Mouse (Mus musculus) liver, adult (tissue): Measurements from ENCODE around the gene Plcl1.

Source experiments
- GATA4 ChIP-seq: IDR thresholded peaks from 2 replicates; pipeline ENCODE4 v1.6.1; 2014; ENCODE audit warnings: mild to moderate bottlenecking, low read length; ENCODE audit not compliant: insufficient replicate concordance

The Plcl1 gene

DNA sequence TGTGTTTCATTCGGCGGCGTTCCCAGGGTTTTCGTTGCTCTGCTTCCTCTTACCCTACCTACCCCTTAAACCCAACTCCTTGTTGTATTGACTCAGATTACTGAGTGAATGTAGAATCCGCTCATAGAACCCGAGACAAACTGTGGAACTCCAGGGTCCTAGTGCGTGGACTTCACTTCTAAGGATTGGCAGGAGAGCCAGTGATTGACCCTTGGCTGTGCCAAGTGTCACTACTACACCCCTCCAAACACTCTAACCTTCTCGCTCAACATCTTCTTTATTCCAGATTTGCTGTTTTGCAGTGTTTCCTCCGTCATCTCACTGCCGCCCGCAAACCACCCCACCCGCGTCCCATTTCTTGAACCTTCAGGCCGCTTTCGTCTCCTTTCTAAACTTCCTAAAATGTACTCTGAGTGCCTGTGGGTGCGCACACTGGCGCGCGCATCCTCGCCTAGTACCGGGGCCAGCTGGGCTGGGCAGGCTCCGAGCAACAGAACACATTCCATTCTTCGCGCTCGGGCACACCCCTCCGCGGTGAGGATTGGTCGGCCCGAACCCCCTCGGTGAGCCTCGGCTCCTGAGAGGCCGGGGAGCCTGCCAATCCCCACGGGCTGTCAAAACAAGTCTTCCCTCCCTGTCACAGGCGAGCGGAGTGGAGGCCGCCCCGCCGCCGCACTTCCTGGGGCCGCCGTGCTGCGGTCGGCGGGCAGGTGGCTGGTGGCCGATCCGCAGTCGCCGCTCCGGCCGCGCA is at the start of gene Plcl1:
Gene Plcl1 (plus strand): TSS at position 650 of the 751 bp plus-strand sequence.
- no peak for TF ChIP-seq GATA4

DNA sequence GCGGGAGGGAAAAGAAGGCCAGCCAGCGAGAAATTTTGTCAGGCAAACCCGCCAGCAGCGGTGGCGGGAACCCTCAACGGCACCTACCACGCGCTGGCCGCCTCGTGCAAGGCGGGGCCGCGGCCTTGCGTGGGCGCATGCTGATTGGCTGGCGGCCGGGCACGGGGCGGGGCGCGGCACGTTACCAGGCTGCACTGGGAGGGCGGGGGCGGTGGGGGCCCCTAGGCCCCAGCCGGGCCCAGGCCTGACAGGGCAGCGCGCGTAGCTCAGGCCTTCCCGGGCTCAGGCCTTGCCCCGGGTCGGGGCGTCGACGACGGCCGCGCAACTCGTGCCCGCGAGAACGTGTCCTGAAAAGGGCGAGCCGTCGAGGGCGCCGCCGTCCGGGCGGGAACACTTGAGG is 43.1 kb upstream of the Plcl1 start:
- TF ChIP-seq GATA4, result no peak

DNA sequence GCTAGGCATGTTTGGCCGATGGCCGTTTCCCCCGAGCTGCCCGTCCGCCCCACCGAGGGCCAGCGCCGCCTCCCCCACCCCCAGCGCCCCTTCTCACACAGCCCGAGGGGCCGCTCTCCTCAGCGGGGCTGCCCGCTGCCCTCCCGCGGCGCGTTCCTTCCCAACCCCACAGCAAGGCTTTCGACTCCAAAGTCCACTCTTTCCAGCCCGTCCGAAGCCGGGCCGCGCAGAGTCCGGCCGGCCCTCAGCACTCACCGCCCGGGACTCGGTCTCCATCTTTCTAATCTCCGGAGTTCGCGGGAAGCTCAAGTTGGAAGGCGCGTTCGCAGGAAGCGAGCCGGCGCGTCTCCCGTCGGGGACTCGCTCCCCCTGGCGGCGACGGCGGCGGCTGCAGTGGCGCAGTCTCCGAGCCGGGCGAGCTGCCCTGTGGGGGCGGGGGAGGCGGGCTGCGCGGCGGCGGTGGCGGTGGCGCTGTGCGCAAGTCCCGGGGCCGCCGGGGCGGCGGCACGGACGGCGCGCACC is 42.6 kb upstream of the Plcl1 start, which contains the start of gene Boll:
Gene Boll (minus strand): TSS at position 426 of the 522 bp plus-strand sequence.
- TF ChIP-seq GATA4, result no peak

DNA sequence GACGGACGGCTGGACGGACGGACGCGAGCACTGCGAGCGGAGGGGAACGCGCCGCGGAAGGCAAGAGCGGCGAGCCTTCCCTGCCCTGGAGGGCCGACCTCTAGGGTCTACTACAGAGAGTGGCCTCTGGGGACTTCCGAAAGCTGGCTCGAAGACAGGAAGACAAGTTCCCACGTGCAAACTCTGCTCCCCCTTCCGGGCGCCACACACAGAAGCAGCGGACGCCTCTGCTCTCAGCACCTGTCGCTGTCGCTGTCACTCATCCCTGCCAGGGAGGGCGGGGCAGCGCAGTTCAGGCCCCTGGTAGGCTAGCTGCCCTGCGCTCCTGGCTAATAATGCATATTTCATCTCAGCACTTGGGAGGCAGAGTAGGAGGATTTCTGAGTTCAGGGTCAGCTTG is 42.1 kb upstream of the Plcl1 start:
- TF ChIP-seq GATA4, result no peak

DNA sequence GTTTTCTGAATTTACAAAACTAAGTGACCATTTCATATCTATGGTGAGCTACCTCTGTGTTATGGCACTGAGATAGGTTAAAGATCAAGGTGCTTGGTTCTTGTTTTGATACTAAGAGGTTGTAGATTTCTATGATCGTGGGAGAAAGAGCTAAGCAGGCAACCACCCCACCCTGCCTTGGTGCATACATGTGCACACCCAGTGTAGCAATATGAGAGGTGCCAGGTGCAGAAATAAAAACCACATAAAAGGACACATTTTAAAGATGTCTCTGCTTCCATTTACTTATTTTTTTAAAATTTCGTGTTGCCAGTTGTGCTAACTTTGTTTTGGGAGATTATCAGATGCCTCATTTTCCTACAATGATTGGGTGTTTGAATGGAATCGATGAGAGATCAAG is 33.1 kb upstream of the Plcl1 start:
- no peak for TF ChIP-seq GATA4

DNA sequence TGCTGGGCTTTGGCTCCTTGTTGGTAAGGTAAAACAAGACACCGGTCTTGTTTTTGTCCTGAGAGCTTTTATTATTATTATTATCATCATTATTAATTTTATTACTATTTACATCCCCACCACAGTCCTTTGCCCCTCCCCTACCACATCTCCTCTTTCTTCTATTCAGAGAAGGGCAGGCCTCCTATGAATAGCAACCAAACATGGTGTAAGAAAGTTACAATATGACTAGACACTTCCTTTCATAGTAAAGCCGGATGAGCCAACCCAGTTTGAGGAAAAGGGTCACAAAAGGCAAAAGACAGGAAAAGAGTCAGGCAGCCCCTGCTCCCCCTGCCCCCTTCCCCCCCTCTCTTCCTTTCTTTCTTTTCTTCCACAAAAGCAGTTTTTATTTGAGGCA is 25.2 kb upstream of the Plcl1 start:
- no peak for TF ChIP-seq GATA4

DNA sequence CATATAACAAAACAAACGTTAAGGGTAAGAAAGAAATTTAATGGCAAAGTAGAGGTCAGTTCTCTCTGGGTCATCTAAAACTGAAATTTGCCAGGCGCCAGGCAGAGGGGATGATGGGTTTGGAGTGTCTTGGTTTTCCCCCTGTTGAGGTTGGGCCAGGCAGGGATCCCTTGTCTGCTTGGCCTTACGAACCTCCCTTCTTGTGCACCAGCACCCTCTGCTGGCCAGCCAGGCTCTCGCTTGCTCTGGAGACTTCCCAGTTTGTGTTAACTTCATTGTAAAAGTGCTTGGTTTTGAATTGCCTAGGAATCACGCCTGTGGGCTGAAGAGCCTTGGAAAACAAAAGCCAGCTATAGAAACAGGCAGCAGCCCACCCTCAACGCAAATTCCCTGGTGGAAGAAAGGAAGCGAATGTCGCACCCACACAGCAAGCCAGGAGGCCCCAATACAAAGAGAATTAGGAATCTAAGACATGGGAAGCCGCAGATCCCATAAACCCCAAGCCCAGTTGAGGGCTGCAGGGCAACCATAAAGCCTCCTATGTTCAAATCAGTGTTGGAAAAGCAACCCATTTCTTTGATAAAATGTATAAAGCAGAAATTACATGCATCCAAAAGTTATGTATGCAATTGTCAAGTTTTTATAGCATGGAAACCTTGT is 22.5 kb upstream of the Plcl1 start:
- TF ChIP-seq GATA4, result no peak

DNA sequence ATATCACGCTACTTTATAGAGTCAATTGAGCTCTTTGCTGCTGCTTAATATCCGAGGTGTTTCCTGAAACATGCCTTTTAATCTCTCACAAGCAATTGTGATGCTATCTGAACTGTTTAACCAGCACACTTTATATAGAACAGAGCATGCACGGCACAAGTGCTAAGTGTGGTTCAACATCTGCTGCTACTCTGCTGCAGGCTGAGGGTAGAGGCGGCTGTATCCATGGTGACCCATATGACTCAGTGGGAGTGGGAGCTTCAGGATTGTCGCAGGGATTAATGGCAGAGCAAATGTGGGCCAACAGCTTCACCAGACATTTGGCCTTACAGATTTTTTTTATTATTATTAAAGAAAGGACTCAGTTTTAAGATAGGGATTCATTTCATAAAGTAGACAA is 5.8 kb upstream of the Plcl1 start:
- TF ChIP-seq GATA4, result no peak

DNA sequence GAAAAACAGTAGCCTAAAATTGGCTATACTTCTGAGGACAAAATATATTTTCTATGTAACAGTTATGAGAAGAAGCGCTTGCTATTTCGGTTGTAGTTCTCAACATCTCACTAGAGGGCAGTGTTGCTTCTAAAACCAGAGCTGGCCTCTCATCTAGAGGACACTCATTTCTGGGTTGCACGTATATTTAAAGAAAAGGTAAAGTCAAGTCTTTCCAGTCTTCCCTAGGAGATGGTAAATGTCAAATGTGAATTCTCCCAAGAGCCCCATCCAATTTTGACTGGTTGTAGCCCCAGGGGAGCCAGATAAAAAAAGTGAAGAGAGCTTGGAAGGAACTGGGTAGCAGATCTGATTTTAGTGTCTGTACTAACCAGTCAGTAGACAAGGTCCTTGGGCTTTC is 1.3 kb upstream of the Plcl1 start:
- no peak for TF ChIP-seq GATA4

DNA sequence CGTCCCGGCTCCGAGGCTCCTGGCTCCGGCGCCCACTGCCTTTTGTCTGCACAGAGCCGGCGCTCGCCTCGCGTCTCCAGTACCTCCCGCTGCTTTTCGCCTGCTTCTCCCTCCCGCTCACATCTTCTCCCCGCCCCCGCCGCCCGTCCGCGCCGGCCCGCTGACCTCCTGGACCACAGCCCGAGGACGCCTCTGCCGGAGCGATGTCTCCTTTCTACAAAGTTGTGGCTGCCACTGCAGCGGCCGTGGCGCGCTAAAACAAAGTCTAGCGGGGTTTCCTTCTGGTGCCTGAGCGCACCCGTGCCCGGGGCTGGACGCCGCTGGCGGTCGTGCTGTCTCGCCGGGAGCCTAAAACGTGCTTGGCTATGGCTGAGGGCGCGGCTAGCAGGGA is 297 bp downstream of the Plcl1 start:
- TF ChIP-seq GATA4, result no peak

DNA sequence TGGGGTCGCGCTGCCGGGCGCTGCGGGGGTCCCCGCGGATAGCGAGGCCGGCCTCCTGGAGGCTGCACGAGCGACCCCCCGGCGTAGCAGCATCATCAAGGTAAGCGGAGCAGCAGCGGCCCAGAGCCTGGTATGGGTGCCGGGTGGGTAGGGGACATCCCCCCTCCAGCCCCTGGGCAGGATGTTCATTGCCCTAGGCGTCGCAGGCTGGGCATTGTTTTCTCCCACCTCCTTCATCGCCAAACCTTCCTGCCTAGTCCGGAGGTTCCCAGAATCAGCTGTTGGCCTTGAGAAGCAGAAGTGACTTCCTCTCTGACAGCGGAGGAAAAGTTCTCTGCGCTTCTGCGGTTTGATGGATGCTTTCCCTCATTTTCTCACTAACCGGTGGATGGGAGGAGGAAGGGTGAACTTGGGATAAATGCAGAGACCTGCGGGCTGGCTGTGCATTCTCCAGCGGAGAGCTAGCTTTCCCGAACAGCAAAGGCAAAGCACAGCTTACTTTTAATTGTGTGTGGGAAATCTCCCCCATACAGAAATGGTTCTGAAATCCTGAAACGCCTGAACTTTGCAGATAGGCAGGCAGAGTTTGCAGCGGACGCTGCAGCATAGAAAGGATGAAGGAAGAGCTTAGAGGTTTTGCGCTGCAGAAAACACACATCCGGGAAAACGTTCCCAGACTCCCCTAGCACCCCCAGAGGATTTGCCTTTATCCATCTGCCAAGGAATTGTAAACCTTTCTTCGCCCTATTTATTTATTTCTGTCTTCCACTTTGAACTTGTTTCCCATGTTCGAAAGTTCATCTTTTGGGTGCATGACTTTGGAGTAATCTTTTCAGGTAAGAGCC is 1.0 kb downstream of the Plcl1 start:
- no peak for TF ChIP-seq GATA4

DNA sequence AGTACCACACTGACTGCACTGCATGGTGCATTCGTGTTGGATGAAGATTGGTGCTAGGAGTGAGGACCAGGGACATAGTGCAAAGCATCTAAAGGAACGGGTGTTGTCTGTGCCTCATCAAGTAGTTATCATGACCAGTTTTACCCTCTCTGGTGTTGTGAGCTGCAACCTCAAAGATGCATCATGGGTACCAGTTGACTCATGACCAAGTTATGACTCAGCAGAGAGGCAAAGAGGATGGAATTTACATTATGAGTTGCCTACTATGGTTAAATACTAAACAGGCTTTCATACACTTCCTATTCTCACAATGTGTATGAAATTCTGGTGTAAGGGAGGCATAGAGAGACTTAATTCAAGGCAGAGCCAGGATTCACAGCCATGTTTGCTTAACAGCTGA is 4.9 kb downstream of the Plcl1 start:
- no peak for TF ChIP-seq GATA4

DNA sequence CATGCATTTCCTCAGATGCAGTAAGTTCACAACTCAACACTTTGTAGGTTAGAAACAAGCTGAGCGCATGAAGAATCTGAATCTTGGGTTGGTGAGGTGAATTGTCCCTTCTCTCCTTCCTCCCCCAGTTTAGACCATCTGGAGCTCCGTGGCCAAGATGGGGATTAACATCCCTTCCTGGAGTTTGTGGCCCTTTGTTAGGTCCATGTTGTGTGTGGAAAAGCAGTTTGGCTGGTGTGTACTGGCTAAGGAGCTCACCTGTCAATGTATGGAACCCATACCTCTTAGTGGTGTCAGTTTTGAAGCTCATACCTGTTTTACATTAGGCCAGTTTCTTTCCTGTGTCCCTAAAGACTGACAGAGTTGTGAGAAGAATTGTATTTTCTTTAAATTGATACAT is 5.4 kb downstream of the Plcl1 start:
- no peak for TF ChIP-seq GATA4

DNA sequence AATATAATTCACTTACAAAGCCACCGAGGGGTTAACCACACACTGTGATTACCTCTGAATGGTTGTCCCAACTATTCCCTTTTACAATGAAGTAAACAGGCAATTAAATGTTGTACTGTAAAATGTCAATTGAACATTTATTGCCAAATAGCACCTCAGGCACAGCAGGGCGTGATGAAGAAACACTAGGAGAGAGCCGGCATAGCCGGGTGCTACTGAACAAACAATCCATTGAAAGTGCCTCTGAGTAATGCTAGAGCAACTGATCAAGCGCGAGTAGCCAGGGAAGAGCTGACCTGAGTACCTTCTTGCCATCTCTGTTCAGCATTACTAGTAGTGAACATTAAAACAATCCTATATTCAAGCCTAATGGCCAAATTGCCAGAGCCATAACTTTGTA is 6.8 kb downstream of the Plcl1 start:
- TF ChIP-seq GATA4, result no peak

DNA sequence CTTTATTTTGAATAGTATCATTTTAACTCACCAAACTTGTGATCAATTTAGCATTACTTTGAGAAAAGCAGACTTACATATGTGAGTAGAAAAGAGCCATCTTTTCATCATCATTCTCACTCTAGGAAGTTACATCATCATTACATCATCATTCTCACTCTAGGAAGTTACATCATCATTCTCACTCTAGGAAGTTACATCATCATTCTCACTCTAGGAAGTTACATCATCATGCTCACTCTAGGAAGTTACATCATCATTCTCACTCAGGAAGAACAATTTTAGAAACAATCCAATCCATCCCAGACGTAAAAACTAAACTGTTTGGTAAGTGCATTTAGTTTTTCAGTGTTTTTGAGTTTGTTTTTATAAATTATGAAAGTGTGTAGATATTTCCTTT is 7.8 kb downstream of the Plcl1 start:
- TF ChIP-seq GATA4, result no peak

DNA sequence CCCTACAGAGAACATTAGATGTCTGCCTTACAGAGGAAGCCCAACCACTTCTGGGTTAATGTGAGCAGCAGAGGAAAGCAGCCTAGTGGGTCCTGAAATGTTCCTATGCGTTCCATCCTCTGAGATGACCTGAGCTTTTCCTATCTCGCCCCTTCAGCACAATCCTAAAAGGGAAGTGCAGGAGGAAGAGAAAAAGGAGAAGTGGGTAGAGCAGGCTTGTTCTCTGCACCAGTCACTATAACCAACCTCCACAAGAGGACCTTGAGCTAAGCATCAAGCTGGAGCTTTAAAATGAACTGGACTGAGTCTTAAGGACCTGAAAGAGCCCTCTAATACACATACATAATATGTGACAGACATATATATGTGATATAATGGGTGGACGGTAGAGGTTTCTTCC is 13.2 kb downstream of the Plcl1 start:
- TF ChIP-seq GATA4, result no peak
